Mouse (Mus musculus) liver, postnatal 0 days (tissue): ENCODE data around the gene Exoc1. TPM values are rescaled to one million over a fixed set of nuclear protein-coding genes. Genes with fewer than 3 reads are reported as not detected.

ENCODE experiments used
- ATAC-seq: fragments of 200-750 bp; cut with Nextera tagmentation; 2 replicates; pipeline ENCODE4 v1.8.0; 2017; ENCODE audit warnings: mild to moderate bottlenecking, moderate library complexity
- DNase-seq: peaks from one replicate; pipeline ENCODE4 v3.0.0-alpha.2; 2016
- H3K27ac ChIP-seq: fragments of 300-500 bp; sonication (generic); 2 replicates; pipeline ENCODE4 v1.5.1; 2014; ENCODE audit warnings: antibody characterized with exemption, moderate library complexity, mild to moderate bottlenecking, low read depth
- H3K27me3 ChIP-seq: fragments of 300-500 bp; sonication (generic); 2 replicates; pipeline ENCODE4 v1.6.1; 2014; ENCODE audit warnings: low read length, control low read depth, mixed read lengths; ENCODE audit not compliant: insufficient read depth
- H3K36me3 ChIP-seq: fragments of 300-500 bp; sonication (generic); replicated peaks from 2 replicates; pipeline ENCODE4 v1.6.1; 2014; ENCODE audit warnings: mild to moderate bottlenecking, control low read depth, low read length, moderate library complexity, mixed read lengths; ENCODE audit not compliant: insufficient read depth
- H3K4me1 ChIP-seq: fragments of 300-500 bp; sonication (generic); 2 replicates; pipeline ENCODE4 v1.6.1; 2014; ENCODE audit warnings: antibody characterized with exemption, mild to moderate bottlenecking, control low read depth; ENCODE audit not compliant: insufficient read depth
- H3K4me2 ChIP-seq: fragments of 300-500 bp; sonication (generic); 2 replicates; pipeline ENCODE4 v1.6.1; 2014; ENCODE audit warnings: low read depth, mild to moderate bottlenecking, low read length, moderate library complexity, mixed read lengths
- H3K4me3 ChIP-seq: fragments of 300-500 bp; sonication (generic); 2 replicates; pipeline ENCODE4 v1.5.1; 2014; ENCODE audit warnings: low read depth, low read length
- H3K9ac ChIP-seq: fragments of 300-500 bp; sonication (generic); replicated peaks from 2 replicates; pipeline ENCODE4 v1.6.1; 2014; ENCODE audit warnings: mild to moderate bottlenecking, moderate library complexity
- H3K9me3 ChIP-seq: fragments of 300-500 bp; sonication (generic); 2 replicates; pipeline ENCODE4 v1.6.1; 2016; ENCODE audit warnings: mild to moderate bottlenecking, control low read depth, low read length, mixed read lengths
- CTCF ChIP-seq: sonication (generic); IDR thresholded peaks from 2 replicates; pipeline ENCODE4 v1.5.1; 2016; ENCODE audit warnings: antibody characterized with exemption, low read depth
- EP300 ChIP-seq: IDR thresholded peaks from 2 replicates; pipeline ENCODE4 v1.6.1; 2016; ENCODE audit warnings: antibody characterized with exemption, low read depth, mild to moderate bottlenecking
- WGBS: fragments of 180-500 bp; shearing (Covaris S2); extraction: QIAGEN DNeasy Blood & Tissue Kit; methylation state at CpG from one replicate; pipeline ENCODE4 v1.1.7; 2014; ENCODE audit not compliant: insufficient replicate concordance; 5-methylcytosine and 5-hydroxymethylcytosine counted together
- polyA plus RNA-seq: library from polyadenylated mRNA; unstranded; fragments of >200 nt; fragmentation: Nextera tagmentation; extraction: Ambion mirVana; gene quantifications from 2 replicates; pipeline ENCODE4 v1.2.1, GENCODE M21; 2015

Exoc1 gene
- polyA plus RNA-seq, 1 experiment from 2014 or later = 7.0 TPM

GRCm38 (mm10) chr5:76525829-76526228, 3.3 kb upstream of the Exoc1 start:
- ATAC-seq = no peak
- no peaks in the 10 kb centered on the region for H3K9me3 ChIP-seq
- H3K36me3 ChIP-seq = no peaks in the 10 kb centered on the region
- TF ChIP-seq EP300 = no peak
- TF ChIP-seq CTCF = peak; percentile 57
- peaks cover 11% of the 10 kb centered on the region for H3K4me1 ChIP-seq
- DNase-seq = no peak
- H3K9ac ChIP-seq = no peak overlapping the region
- no peaks in the 10 kb centered on the region for H3K27me3 ChIP-seq
- H3K27ac ChIP-seq = no peak overlapping the region
- H3K4me2 ChIP-seq = no peak overlapping the region
- WGBS = 22% methylated on average over 2 of the region's 2 CpGs
- no peak overlapping the region for H3K4me3 ChIP-seq

DNA sequence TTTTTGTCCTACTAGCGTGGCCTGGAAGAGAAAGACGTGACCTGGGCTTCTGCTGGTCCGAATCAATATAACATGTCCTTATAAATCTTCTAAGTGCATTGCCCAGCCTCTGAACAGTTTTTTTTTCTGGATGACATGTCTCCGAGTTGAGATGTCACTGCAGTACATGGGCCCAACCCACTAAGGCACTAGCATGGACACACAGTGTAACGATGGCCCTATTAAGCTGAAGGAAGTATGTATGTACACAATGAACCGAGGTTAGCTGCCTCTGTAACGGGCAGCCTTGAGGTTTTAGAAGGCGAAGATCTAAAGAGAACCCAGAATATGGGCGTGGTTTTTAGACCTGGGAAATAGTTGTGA, 574 bp downstream of the Exoc1 start:
- Histone ChIP-seq H3K27ac (peak overlapping the region; percentile 89), H3K4me3 (peak overlapping the region; percentile 89), H3K9me3 (no peaks in the 10 kb centered on the region), H3K4me2 (peak overlapping the region; percentile 86), H3K36me3 (peaks cover 5% of the 10 kb centered on the region), H3K27me3 (no peaks in the 10 kb centered on the region), H3K4me1 (peaks cover 12% of the 10 kb centered on the region), H3K9ac (peak overlapping the region; percentile 92)
- 5% methylated on average over 9 of the region's 9 CpGs for WGBS
- peak; percentile 4; the same call in 1 of the 2 replicates for ATAC-seq
- TF ChIP-seq CTCF = no peak
- no peak for TF ChIP-seq EP300
- no peak for DNase-seq

DNA sequence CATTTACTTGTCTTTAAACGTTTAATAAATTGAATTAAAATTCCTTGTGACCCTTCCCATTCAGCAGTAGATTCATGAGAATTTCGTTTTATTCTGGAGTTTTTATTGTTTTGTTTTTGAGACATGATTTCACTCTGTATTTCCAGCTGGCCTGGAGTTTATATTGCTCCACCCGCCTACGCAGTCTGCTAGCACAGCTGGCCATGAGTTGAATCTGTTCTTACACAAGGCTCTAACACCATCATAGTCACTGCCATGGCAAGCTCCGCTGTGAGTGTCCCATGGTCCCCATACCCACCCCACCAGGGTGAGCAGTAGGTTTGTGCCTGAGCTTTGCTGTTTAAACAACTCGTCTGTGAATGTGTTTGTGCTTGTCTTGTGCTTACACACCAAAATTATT, 4.1 kb downstream of the Exoc1 start:
- Histone ChIP-seq H3K9ac (no peak overlapping the region), H3K36me3 (peaks cover 23% of the 10 kb centered on the region), H3K27ac (no peak overlapping the region), H3K4me1 (peaks cover 12% of the 10 kb centered on the region), H3K27me3 (no peaks in the 10 kb centered on the region), H3K4me3 (no peak overlapping the region), H3K9me3 (no peaks in the 10 kb centered on the region), H3K4me2 (no peak overlapping the region)
- WGBS = 77% methylated on average over 6 of the region's 6 CpGs
- no peak for DNase-seq
- ATAC-seq = no peak
- no peak for TF ChIP-seq EP300
- TF ChIP-seq CTCF = no peak

DNA sequence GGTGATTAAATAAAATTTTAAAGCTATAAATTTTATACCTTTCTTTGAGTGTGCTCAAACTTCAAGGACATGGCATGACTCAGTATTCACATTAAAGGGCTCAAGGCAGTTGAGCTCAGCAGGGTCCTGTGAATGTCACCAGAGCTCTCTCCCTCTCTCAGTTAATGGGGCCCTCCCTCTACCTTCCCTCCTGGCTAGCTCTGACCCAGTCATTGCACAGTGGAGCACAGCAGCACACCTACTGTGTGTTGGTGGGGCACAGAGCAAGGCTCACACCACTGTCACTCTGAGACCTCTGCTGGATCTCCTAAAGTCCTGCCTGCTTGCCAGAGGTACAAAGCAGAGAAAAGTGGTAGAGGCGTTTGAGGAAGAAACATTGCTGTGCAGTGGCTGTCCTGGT, 7.1 kb downstream of the Exoc1 start:
- Histone ChIP-seq H3K27ac (peak overlapping the region; percentile 35; the same call in 1 of the 2 replicates), H3K9me3 (no peaks in the 10 kb centered on the region), H3K4me1 (no peaks in the 10 kb centered on the region), H3K36me3 (peaks cover 35% of the 10 kb centered on the region), H3K4me3 (no peak overlapping the region), H3K9ac (no peak overlapping the region), H3K4me2 (no peak overlapping the region), H3K27me3 (no peaks in the 10 kb centered on the region)
- DNase-seq (no peak), ATAC-seq (no peak)
- WGBS = 57% methylated on average over 1 of the region's 1 CpGs
- no peak for TF ChIP-seq CTCF
- no peak for TF ChIP-seq EP300

DNA sequence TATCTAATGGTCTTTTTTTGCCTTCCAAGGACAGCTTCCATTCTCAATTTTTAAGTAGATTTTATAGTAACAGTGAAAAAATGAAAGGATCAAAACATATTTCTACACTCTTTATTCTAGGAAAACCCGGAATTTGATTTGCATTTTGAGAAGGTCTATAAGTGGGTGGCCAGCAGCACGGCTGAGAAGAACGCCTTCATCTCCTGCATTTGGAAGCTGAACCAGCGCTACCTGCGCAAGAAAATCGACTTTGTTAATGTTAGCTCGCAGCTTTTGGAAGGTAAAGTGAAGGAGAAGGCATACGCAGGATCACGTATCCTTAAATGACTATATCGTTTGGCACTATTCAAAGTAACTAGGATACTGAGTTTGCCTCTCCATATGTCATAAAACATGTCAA, 8.5 kb downstream of the Exoc1 start:
- no peak for ATAC-seq
- TF ChIP-seq EP300 (no peak), CTCF (no peak)
- Histone ChIP-seq H3K4me2 (no peak overlapping the region), H3K9me3 (no peaks in the 10 kb centered on the region), H3K36me3 (peaks cover 42% of the 10 kb centered on the region), H3K27ac (no peak overlapping the region), H3K9ac (no peak overlapping the region), H3K4me1 (no peaks in the 10 kb centered on the region), H3K27me3 (no peaks in the 10 kb centered on the region), H3K4me3 (no peak overlapping the region)
- 95% methylated on average over 10 of the region's 10 CpGs for WGBS
- DNase-seq = no peak

DNA sequence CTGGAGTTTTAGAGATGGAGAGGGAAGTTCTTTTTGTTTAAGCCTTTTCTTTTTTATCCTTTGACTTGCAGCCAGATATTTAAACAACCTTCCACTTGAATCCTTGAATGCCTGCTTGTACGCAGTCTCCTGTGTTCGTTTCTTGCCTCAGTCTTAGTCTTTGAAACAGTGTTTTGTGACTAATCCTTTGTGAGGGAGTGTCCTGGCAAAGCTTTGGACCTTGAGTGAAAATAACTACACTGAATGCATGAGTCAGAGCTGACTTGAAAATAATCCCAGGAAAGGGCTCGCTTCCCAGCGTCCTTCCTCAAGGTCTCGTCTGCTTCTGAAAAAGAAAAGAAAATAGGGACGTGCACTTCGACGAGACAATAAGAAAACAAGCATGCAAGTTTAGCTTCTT, 11.1 kb downstream of the Exoc1 start:
- Histone ChIP-seq H3K27ac (no peak overlapping the region), H3K4me3 (no peak overlapping the region), H3K4me1 (no peaks in the 10 kb centered on the region), H3K36me3 (peaks cover 52% of the 10 kb centered on the region), H3K27me3 (no peaks in the 10 kb centered on the region), H3K9me3 (no peaks in the 10 kb centered on the region), H3K9ac (no peak overlapping the region), H3K4me2 (no peak overlapping the region)
- DNase-seq (no peak), ATAC-seq (no peak)
- 84% methylated on average over 8 of the region's 8 CpGs for WGBS
- TF ChIP-seq CTCF = no peak
- TF ChIP-seq EP300 = no peak

DNA sequence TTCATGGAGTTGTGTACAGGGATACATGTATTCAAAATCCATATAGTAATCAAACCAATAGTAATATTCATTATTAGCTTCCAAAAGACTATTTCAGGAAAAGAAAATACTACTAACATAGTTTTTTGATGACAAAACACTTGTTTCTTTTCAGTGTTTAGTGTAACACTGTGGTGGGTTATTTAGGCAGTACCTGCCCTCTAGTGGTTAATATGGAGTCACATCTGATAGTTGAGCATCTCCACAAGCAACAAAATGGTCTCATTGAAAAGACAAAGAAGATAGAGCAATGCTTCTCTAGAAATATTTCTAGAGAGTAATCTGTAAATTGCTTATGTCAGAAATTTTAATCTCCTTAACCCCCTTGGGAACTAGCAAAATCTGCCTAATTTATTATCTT, 11.7 kb downstream of the Exoc1 start:
- no peak overlapping the region for H3K9ac ChIP-seq
- H3K27ac ChIP-seq = no peak overlapping the region
- peaks cover 54% of the 10 kb centered on the region for H3K36me3 ChIP-seq
- H3K4me2 ChIP-seq = no peak overlapping the region
- H3K4me3 ChIP-seq = no peak overlapping the region
- TF ChIP-seq EP300 (no peak), CTCF (peak; percentile 59)
- H3K9me3 ChIP-seq = no peaks in the 10 kb centered on the region
- DNase-seq (no peak), ATAC-seq (no peak)
- H3K4me1 ChIP-seq = no peaks in the 10 kb centered on the region
- no peaks in the 10 kb centered on the region for H3K27me3 ChIP-seq
